Mouse (Mus musculus) liver, postnatal 0 days (tissue): ENCODE measurements around the gene Atp9a. TPM values are rescaled to one million over a fixed set of nuclear protein-coding genes. Genes with fewer than 3 reads are reported as not detected.

Experiments used
- ATAC-seq: fragments of 200-750 bp; cut with Nextera tagmentation; 2 replicates; pipeline ENCODE4 v1.8.0; 2017; ENCODE audit warnings: mild to moderate bottlenecking, moderate library complexity
- DNase-seq: peaks from one replicate; pipeline ENCODE4 v3.0.0-alpha.2; 2016
- H3K27ac ChIP-seq: fragments of 300-500 bp; sonication (generic); 2 replicates; pipeline ENCODE4 v1.5.1; 2014; ENCODE audit warnings: antibody characterized with exemption, moderate library complexity, mild to moderate bottlenecking, low read depth
- H3K27me3 ChIP-seq: fragments of 300-500 bp; sonication (generic); 2 replicates; pipeline ENCODE4 v1.6.1; 2014; ENCODE audit warnings: low read length, control low read depth, mixed read lengths; ENCODE audit not compliant: insufficient read depth
- H3K36me3 ChIP-seq: fragments of 300-500 bp; sonication (generic); replicated peaks from 2 replicates; pipeline ENCODE4 v1.6.1; 2014; ENCODE audit warnings: mild to moderate bottlenecking, control low read depth, low read length, moderate library complexity, mixed read lengths; ENCODE audit not compliant: insufficient read depth
- H3K4me1 ChIP-seq: fragments of 300-500 bp; sonication (generic); 2 replicates; pipeline ENCODE4 v1.6.1; 2014; ENCODE audit warnings: antibody characterized with exemption, mild to moderate bottlenecking, control low read depth; ENCODE audit not compliant: insufficient read depth
- H3K4me2 ChIP-seq: fragments of 300-500 bp; sonication (generic); 2 replicates; pipeline ENCODE4 v1.6.1; 2014; ENCODE audit warnings: low read depth, mild to moderate bottlenecking, low read length, moderate library complexity, mixed read lengths
- H3K4me3 ChIP-seq: fragments of 300-500 bp; sonication (generic); 2 replicates; pipeline ENCODE4 v1.5.1; 2014; ENCODE audit warnings: low read depth, low read length
- H3K9ac ChIP-seq: fragments of 300-500 bp; sonication (generic); replicated peaks from 2 replicates; pipeline ENCODE4 v1.6.1; 2014; ENCODE audit warnings: mild to moderate bottlenecking, moderate library complexity
- H3K9me3 ChIP-seq: fragments of 300-500 bp; sonication (generic); 2 replicates; pipeline ENCODE4 v1.6.1; 2016; ENCODE audit warnings: mild to moderate bottlenecking, control low read depth, low read length, mixed read lengths
- CTCF ChIP-seq: sonication (generic); IDR thresholded peaks from 2 replicates; pipeline ENCODE4 v1.5.1; 2016; ENCODE audit warnings: antibody characterized with exemption, low read depth
- EP300 ChIP-seq: IDR thresholded peaks from 2 replicates; pipeline ENCODE4 v1.6.1; 2016; ENCODE audit warnings: antibody characterized with exemption, low read depth, mild to moderate bottlenecking
- WGBS: fragments of 180-500 bp; shearing (Covaris S2); extraction: QIAGEN DNeasy Blood & Tissue Kit; methylation state at CpG from one replicate; pipeline ENCODE4 v1.1.7; 2014; ENCODE audit not compliant: insufficient replicate concordance; 5-methylcytosine and 5-hydroxymethylcytosine counted together
- polyA plus RNA-seq: library from polyadenylated mRNA; unstranded; fragments of >200 nt; fragmentation: Nextera tagmentation; extraction: Ambion mirVana; gene quantifications from 2 replicates; pipeline ENCODE4 v1.2.1, GENCODE M21; 2015

Gene Atp9a
- polyA plus RNA-seq, 1 experiment from 2014 or later, result 7.3 TPM

- ATAC-seq, result no peak
These were observed 23.9 kb downstream of the Atp9a start for GRCm38 (mm10) chr2:168718267-168718666.

DNA sequence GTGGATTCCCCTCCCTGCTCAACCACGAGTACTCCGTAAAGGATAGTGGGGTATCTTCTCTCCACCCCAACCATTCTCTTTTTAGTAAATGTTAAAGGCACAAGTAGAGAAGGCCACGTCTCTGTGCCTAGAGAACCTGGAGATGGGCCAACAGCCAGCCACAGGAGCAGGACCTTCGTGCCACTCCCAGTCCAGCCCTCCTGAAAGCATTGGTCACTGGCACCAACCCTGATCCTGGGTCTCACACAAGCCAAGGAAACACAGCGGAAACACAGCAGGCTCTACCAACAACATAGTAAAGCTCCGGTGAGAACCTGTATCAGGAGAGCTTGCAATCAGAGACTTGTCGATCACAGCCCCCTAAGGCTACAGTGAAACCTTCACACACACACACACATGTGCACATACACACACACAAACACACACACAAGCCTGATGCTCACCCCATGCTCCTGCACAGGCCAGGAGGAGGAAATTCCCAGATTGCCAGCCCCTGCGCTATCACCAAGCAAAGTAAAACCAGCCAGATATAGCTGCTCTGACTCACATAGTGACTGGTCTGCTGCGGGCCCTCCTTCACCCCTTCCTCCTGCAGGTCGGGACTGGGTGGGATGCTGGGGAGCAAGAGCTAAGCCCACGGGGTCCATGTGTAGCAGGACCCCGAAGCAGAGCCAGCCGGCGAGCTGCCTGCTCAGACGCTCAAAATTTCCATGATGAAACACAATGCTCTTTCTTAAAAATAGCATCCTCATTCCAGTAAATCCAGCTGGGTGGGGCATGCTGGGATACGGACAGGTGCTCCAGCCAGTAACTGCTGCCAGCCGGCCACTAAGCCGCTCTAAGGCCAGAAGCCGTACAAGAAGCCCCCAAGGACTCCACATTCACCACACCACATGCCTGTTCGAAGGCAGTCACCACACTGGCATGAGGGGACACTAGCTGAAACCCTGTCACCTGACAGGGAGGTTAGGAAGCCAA, 29.7 kb downstream of the Atp9a start:
- H3K27ac ChIP-seq, result no peak overlapping the region
- H3K9me3 ChIP-seq, result no peaks in the 10 kb centered on the region
- ATAC-seq (no peak), DNase-seq (no peak)
- TF ChIP-seq EP300, result no peak
- H3K4me1 ChIP-seq, result no peaks in the 10 kb centered on the region
- WGBS, result 76% methylated on average over 20 of the region's 20 CpGs
- H3K27me3 ChIP-seq, result no peaks in the 10 kb centered on the region
- H3K36me3 ChIP-seq, result no peaks in the 10 kb centered on the region
- H3K4me2 ChIP-seq, result no peak overlapping the region
- no peak overlapping the region for H3K9ac ChIP-seq
- H3K4me3 ChIP-seq, result no peak overlapping the region

More at GRCm38 (mm10) chr2:168718267-168718666, 23.9 kb downstream of the Atp9a start:
- peaks cover 5% of the 10 kb centered on the region; the same call in 1 of the 2 replicates for H3K4me1 ChIP-seq
- no peak overlapping the region for H3K27ac ChIP-seq
- whole genome bisulfite sequencing, result 85% methylated on average over 2 of the region's 2 CpGs
- no peaks in the 10 kb centered on the region for H3K27me3 ChIP-seq
- H3K4me2 ChIP-seq, result no peak overlapping the region
- H3K36me3 ChIP-seq, result no peaks in the 10 kb centered on the region
- no peak for TF ChIP-seq EP300
- TF ChIP-seq CTCF, result no peak
- no peaks in the 10 kb centered on the region for H3K9me3 ChIP-seq
- H3K9ac ChIP-seq, result no peak overlapping the region
- DNase-seq, result no peak
- H3K4me3 ChIP-seq, result no peak overlapping the region

DNA sequence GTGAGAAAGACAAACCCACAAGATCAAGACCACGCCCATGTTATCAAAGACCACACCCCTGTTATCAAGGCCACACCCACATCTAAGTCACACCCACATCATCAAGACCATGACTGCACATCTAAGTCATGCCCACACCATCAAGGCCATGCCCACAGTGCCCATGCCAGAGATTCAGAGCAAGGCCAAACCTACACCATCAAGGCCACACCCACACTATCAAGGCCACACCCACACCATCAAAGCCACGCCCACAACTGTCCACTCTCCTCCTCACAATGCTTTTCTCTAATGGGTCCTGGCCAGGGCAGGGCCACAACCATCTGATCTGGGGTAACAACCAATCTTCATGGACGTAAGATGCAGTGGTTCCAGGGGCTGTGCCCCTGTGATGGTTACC, 31.2 kb downstream of the Atp9a start:
- H3K9ac ChIP-seq, result no peak overlapping the region
- no peak overlapping the region for H3K4me2 ChIP-seq
- H3K9me3 ChIP-seq, result no peaks in the 10 kb centered on the region
- H3K4me3 ChIP-seq, result no peak overlapping the region
- no peaks in the 10 kb centered on the region for H3K27me3 ChIP-seq
- TF ChIP-seq CTCF (no peak), EP300 (no peak)
- 69% methylated on average over 3 of the region's 3 CpGs for WGBS
- H3K4me1 ChIP-seq, result no peaks in the 10 kb centered on the region
- ATAC-seq (no peak), DNase-seq (no peak)
- H3K27ac ChIP-seq, result no peak overlapping the region
- H3K36me3 ChIP-seq, result 0 out of 2 replicates have a peak, but pooled peaks cover under 1% of the 10 kb centered on the region

DNA sequence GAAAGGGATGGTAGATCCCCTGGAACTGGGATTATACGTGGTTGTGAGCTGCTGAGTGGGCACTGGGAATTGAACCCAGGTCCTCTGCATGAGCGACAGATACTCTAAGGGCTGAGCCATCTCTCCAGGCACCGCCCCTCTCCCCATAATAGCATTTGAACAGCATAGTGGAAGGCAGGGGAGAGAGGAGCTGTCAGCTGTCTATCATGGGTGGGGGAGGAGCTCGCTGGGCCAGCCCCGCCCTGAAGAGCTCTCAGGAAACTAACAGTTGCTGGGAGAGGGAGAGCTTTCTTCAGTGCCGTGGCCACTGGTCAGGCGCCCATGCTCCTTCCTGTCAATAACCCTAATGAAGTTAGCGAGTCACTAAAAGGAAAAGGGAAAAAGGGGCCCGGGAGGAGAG, 34.4 kb downstream of the Atp9a start:
- Histone ChIP-seq H3K27ac (no peak overlapping the region), H3K9ac (no peak overlapping the region), H3K4me1 (no peaks in the 10 kb centered on the region), H3K4me2 (no peak overlapping the region), H3K9me3 (no peaks in the 10 kb centered on the region), H3K27me3 (no peaks in the 10 kb centered on the region), H3K4me3 (no peak overlapping the region), H3K36me3 (0 out of 2 replicates have a peak, but pooled peaks cover 3% of the 10 kb centered on the region)
- DNase-seq (no peak), ATAC-seq (no peak)
- 40% methylated on average over 9 of the region's 9 CpGs for WGBS
- no peak for TF ChIP-seq EP300
- no peak for TF ChIP-seq CTCF

DNA sequence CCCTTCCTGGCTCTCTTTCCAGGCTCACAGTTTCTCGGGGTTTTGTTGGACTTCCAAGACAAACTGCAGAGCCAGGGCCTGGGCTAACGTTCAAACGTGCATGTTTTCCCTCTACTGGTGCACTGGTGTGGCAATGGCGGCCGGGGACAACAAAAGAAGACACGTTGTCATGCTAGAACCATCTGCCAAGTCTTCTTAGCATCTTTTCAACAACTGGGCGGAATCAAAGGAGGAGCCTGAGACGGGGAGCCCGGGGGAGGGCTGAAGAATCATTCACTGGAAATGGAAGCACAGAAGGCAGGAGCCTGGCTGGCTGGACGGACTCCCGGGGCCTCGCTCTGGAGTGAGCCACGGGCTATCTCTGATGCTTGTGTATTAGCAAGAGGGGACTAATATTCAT, 39.9 kb downstream of the Atp9a start:
- WGBS, result 71% methylated on average over 13 of the region's 13 CpGs
- Histone ChIP-seq H3K27ac (no peak overlapping the region), H3K4me3 (no peak overlapping the region), H3K27me3 (no peaks in the 10 kb centered on the region), H3K36me3 (peaks cover 3% of the 10 kb centered on the region; the same call in 1 of the 2 replicates), H3K4me1 (no peaks in the 10 kb centered on the region), H3K9ac (no peak overlapping the region), H3K4me2 (no peak overlapping the region), H3K9me3 (peaks cover 2% of the 10 kb centered on the region; the same call in 1 of the 2 replicates)
- DNase-seq, result no peak
- no peak for ATAC-seq
- no peak for TF ChIP-seq CTCF
- no peak for TF ChIP-seq EP300

- no peak overlapping the region for H3K4me2 ChIP-seq
- DNase-seq, result no peak
- H3K4me3 ChIP-seq, result no peak overlapping the region
- no peaks in the 10 kb centered on the region for H3K36me3 ChIP-seq
- TF ChIP-seq EP300 (no peak), CTCF (no peak)
- 82% methylated on average over 7 of the region's 7 CpGs for WGBS
- no peak overlapping the region for H3K9ac ChIP-seq
- H3K9me3 ChIP-seq, result 0 out of 2 replicates have a peak, but pooled peaks cover 3% of the 10 kb centered on the region
- H3K4me1 ChIP-seq, result no peaks in the 10 kb centered on the region
- no peak for ATAC-seq
- H3K27ac ChIP-seq, result no peak overlapping the region
- no peaks in the 10 kb centered on the region for H3K27me3 ChIP-seq
These were observed 47.2 kb downstream of the Atp9a start for GRCm38 (mm10) chr2:168695027-168695403.
